Mouse (Mus musculus) heart, embryonic 15.5 days (tissue): ENCODE data around the gene Fam20a. TPM values are rescaled to one million over a fixed set of nuclear protein-coding genes. Genes with fewer than 3 reads are reported as not detected.

Experiments
- ATAC-seq: fragments of 200-750 bp; cut with Nextera tagmentation; replicated peaks from 2 replicates; pipeline ENCODE4 v1.8.0; 2017; ENCODE audit warnings: low read depth, moderate TSS enrichment; ENCODE audit not compliant: insufficient number of reproducible peaks, insufficient read depth, low FRiP score
- H3K27ac ChIP-seq: fragments of 300-500 bp; sonication (generic); 2 replicates; pipeline ENCODE4 v1.5.1; 2015; ENCODE audit warnings: mild to moderate bottlenecking, inconsistent platforms
- H3K27me3 ChIP-seq: fragments of 300-500 bp; sonication (generic); 2 replicates; pipeline ENCODE4 v1.6.1; 2015; ENCODE audit warnings: inconsistent platforms
- H3K36me3 ChIP-seq: fragments of 300-500 bp; sonication (generic); 2 replicates; pipeline ENCODE4 v1.6.1; 2015; ENCODE audit warnings: mild to moderate bottlenecking, inconsistent platforms
- H3K4me1 ChIP-seq: fragments of 300-500 bp; sonication (generic); replicated peaks from 2 replicates; pipeline ENCODE4 v1.6.1; 2015; ENCODE audit warnings: inconsistent platforms
- H3K4me2 ChIP-seq: fragments of 300-500 bp; sonication (generic); 2 replicates; pipeline ENCODE4 v1.6.1; 2015; ENCODE audit warnings: inconsistent platforms, mild to moderate bottlenecking, moderate library complexity
- H3K4me3 ChIP-seq: fragments of 300-500 bp; sonication (generic); 2 replicates; pipeline ENCODE4 v1.5.1; 2015; ENCODE audit warnings: mild to moderate bottlenecking, inconsistent platforms
- H3K9ac ChIP-seq: fragments of 300-500 bp; sonication (generic); 2 replicates; pipeline ENCODE4 v1.6.1; 2015; ENCODE audit warnings: mild to moderate bottlenecking, inconsistent platforms
- H3K9me3 ChIP-seq: fragments of 300-500 bp; sonication (generic); replicated peaks from 2 replicates; pipeline ENCODE4 v1.6.1; 2016; ENCODE audit warnings: inconsistent platforms
- WGBS: fragments of 180-500 bp; shearing (Covaris S2); methylation state at CpG from one replicate; pipeline ENCODE4 v1.1.7; 2015; ENCODE audit warnings: mixed read lengths; 5-methylcytosine and 5-hydroxymethylcytosine counted together
- polyA plus RNA-seq: library from polyadenylated mRNA; unstranded; fragments of >200 nt; fragmentation: Nextera tagmentation; extraction: Ambion mirVana; gene quantifications from 2 replicates; pipeline ENCODE4 v1.2.1, GENCODE M21; 2015

Fam20a gene
- polyA plus RNA-seq, 1 experiment from 2014 or later = 3.7 TPM

DNA sequence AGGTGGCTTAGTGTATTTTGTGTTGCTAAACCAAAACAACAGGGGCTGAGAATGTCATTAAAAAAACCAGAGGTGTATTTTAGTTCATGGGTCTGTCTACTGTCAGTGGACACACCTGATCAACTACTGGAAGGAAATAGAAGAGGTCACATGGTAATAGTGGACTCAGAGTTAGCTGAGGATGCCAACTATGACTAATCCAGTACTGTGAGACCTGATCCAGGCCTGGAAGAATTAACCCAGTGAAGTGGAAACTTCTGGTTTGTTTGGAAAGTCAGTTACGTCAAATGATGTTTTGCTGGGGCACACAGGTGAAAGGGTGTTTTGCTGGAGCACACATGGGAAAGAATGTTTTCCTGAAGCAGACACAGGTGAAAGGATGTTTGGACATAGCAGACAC is 12.3 kb upstream of the Fam20a start:
- WGBS = 95% methylated on average over 1 of the region's 1 CpGs
- H3K36me3 ChIP-seq = no peaks in the 10 kb centered on the region
- no peaks in the 10 kb centered on the region for H3K9me3 ChIP-seq
- no peak overlapping the region for H3K9ac ChIP-seq
- H3K4me3 ChIP-seq = no peak overlapping the region
- no peak overlapping the region for H3K27ac ChIP-seq
- no peak overlapping the region for H3K4me2 ChIP-seq
- ATAC-seq = no peak
- no peaks in the 10 kb centered on the region for H3K27me3 ChIP-seq
- H3K4me1 ChIP-seq = no peaks in the 10 kb centered on the region

DNA sequence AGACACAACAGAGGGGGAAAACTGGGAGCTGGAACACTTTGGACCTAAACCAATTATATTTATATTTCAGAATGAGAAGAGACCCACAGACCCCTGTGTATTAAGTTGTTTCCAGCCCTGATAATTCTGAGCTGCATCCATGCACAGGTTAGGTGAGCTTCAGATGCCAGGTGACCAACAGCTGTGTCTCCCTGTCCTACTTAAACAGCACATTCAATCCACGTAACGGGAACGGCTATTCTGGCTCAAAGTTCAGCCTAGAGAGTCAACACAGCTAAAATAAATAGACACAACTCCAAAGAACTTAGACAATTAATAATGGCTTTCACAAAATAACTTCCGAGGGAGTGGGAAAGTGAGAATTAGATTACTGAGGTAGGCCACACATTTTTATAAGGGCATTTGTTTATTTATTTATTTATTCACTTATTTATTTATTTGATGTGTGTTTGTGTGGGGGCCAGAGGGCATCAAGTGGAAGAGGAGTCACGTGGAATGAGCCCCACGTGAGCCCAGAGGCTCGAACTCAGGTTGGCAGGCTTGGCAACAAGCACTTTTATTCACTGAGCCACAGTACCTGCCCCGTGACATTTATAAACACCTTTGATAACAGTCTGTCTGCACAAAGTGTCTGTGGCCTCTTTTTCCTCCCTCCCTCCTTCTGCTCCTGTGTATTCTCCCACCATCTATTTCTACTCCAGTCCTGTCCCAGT is 10.8 kb upstream of the Fam20a start:
- WGBS = 80% methylated on average over 8 of the region's 8 CpGs
- H3K9ac ChIP-seq = no peak overlapping the region
- H3K27me3 ChIP-seq = no peaks in the 10 kb centered on the region
- no peak overlapping the region for H3K27ac ChIP-seq
- no peaks in the 10 kb centered on the region for H3K36me3 ChIP-seq
- no peaks in the 10 kb centered on the region for H3K4me1 ChIP-seq
- H3K4me3 ChIP-seq = no peak overlapping the region
- H3K9me3 ChIP-seq = no peaks in the 10 kb centered on the region
- no peak overlapping the region for H3K4me2 ChIP-seq
- no peak for ATAC-seq

DNA sequence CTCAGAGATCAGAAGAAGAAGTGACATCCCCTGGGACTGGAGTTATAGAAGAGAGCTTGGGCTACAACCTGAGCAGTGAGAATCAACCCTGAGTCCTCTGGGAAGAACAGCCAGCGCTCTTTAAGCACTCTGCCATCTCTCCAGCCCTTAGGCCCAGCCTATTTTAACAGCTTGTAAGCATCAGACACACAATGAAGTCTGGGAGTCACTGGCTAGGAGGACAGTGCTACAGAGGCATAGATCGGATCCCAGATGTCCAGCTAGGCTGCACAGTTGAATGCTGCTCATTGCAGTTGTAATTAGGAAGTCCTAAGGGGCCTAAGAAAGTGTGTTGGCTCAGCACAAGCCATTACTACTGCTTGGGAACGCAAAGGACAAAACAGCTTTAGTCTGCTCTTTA is 6.3 kb upstream of the Fam20a start:
- no peak for ATAC-seq
- no peaks in the 10 kb centered on the region for H3K36me3 ChIP-seq
- no peaks in the 10 kb centered on the region for H3K9me3 ChIP-seq
- no peak overlapping the region for H3K4me2 ChIP-seq
- no peak overlapping the region for H3K9ac ChIP-seq
- H3K4me1 ChIP-seq = no peaks in the 10 kb centered on the region
- 75% methylated on average over 3 of the region's 3 CpGs for WGBS
- H3K27ac ChIP-seq = no peak overlapping the region
- H3K4me3 ChIP-seq = no peak overlapping the region
- no peaks in the 10 kb centered on the region for H3K27me3 ChIP-seq

DNA sequence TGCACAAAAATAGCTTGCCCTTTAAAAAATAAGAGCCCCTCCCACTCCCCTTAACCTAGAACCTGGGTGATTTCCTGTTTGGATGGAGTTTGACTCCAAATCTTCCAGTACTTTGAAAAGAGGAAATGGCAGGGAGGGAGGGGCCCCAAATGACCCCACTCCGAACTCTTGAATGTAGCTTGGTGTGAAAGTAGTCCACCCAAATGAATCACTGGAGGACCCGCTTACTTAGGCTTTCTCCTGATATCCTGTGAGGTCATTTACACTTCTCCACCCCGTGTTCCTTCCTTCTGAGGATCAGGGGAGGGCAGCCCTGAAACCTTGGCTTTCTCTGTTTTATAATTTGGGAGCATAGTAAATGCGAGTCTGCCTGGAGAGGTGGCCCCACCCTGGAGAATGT is 632 bp upstream of the Fam20a start:
- Histone ChIP-seq H3K36me3 (no peaks in the 10 kb centered on the region), H3K9me3 (no peaks in the 10 kb centered on the region), H3K4me3 (no peak overlapping the region), H3K4me2 (peak overlapping the region; percentile 98; the same call in 1 of the 2 replicates), H3K4me1 (peaks cover 22% of the 10 kb centered on the region), H3K27ac (no peak overlapping the region), H3K27me3 (no peaks in the 10 kb centered on the region), H3K9ac (no peak overlapping the region)
- ATAC-seq = no peak
- WGBS = 47% methylated on average over 4 of the region's 4 CpGs

DNA sequence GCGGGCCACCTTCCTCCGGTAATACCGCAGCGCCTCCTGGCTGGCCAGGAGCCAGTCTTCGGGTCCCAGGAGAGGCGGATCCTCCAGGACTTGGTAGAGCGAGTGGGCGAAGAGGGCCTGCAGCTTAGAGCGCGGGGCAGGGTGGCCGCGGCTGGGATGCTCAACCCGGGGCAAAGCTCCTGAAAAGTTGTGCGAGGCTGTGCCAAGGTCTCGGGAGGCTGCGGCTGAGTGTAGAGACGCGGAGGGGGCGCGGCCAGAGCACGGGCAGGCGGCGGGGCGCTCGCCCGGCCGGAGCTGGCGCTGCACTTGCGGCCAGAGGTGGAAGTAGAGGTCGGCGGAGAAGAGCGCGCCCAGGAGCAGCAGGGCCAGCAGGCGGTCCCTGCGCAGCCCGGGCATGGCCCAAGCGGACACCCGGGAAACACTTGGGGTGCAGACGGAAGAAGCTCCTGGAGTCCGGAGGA is 729 bp downstream of the Fam20a start:
- Histone ChIP-seq H3K9ac (peak overlapping the region; percentile 57), H3K4me3 (peak overlapping the region; percentile 62), H3K27ac (peak overlapping the region; percentile 38; the same call in 1 of the 2 replicates), H3K27me3 (no peaks in the 10 kb centered on the region), H3K4me1 (peaks cover 27% of the 10 kb centered on the region), H3K36me3 (no peaks in the 10 kb centered on the region), H3K9me3 (no peaks in the 10 kb centered on the region), H3K4me2 (peak overlapping the region; percentile 98)
- peak; percentile 45 for ATAC-seq
- 1% methylated on average over 39 of the region's 40 CpGs for WGBS

DNA sequence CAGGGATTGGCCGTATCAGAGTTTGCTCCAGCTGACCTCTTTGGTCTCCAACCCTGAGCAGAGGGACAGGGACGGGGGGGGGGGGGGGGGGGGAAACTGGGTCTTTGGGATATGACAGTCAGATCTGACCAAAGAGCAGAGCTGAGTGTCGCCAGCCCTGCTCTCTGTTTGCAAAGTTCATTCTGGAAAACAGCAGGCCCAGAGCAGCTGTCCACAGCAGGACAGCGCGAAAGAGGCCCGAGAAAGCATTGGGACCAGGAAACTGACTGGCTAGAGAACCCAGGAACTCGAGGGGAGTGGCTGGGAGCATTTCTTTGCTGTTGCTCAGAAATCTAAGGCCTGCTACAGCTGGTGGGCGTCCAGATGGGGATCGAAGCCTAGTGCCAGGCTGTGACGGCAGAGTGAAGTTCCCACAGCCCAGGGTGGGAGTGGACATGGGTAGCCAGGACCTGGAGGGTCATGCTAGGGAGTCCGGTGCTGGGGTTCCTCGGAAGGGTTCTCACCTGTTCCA is 1.2 kb downstream of the Fam20a start:
- Histone ChIP-seq H3K4me1 (peaks cover 27% of the 10 kb centered on the region), H3K9me3 (no peaks in the 10 kb centered on the region), H3K27ac (peak overlapping the region; percentile 38; the same call in 1 of the 2 replicates), H3K4me2 (peak overlapping the region; percentile 98), H3K36me3 (no peaks in the 10 kb centered on the region), H3K9ac (peak overlapping the region; percentile 57), H3K27me3 (no peaks in the 10 kb centered on the region), H3K4me3 (peak overlapping the region; percentile 62)
- 24% methylated on average over 12 of the region's 12 CpGs for WGBS
- ATAC-seq = peak; percentile 34; the same call in 1 of the 2 replicates

DNA sequence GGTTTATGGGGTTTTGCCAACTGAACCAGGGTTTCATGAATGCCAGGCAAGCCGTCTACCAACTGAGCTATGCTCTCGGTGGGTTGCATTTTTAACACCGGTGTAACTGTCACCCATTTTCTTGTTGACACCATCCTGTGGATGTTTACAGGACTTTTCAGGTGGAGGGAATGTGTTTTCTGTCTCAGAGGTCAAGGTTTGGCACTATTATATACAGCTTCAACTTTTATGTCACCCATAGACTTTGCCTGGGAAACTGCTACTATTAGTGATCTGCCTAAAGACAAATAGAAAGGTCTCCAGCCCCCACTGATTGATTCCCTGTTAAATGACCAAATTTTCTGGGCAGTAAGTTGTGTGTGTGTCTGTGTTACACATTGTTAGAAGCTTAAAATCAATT is 2.7 kb downstream of the Fam20a start:
- H3K36me3 ChIP-seq = no peaks in the 10 kb centered on the region
- H3K4me2 ChIP-seq = no peak overlapping the region
- H3K4me1 ChIP-seq = peaks cover 27% of the 10 kb centered on the region
- H3K9ac ChIP-seq = no peak overlapping the region
- no peak overlapping the region for H3K4me3 ChIP-seq
- no peaks in the 10 kb centered on the region for H3K27me3 ChIP-seq
- no peaks in the 10 kb centered on the region for H3K9me3 ChIP-seq
- WGBS = 91% methylated on average over 3 of the region's 3 CpGs
- no peak for ATAC-seq
- H3K27ac ChIP-seq = no peak overlapping the region

DNA sequence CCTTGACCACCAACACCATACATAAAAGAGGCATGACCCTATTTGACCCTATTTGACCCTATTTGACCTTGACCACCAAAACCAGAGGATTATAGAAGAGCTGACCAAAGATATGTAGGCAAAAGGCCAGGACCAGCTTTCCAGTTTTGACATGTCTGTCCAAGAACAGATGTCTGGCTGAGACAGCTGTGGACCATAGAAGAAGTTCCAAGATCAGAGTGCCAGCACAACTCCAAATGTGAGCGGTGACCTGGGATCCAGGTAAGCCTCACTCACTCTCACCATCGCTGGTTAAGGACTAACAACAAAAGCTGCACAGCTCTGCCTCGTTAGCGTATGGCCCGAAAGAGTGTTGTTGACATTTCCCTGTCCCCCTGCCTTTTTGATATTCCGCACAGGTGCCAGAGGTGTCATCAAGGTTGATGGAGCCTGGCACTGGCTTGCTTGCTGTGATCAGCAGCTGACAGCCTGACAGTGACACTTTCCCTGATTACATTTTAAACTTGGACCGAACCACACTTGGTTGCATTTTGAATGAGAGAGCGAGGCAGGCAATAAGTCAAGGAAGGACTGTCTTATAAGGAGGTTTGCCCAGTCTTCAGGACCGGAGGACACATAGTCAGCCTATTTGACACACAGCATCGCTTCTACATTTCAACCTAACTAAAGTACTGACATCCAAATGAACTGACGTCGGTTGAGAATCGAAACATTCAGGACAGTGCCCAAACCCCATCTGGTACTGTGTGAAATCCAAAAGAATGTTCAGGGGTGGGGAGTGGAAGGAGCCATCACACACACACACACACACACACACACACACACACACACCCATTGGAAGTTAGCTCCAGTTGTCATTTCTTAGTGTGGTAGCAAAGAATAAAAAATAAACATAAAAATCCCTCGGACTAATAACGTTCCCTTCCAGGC is 3.8 kb downstream of the Fam20a start:
- Histone ChIP-seq H3K4me1 (peaks cover 27% of the 10 kb centered on the region), H3K27ac (no peak overlapping the region), H3K4me2 (no peak overlapping the region), H3K4me3 (no peak overlapping the region), H3K27me3 (no peaks in the 10 kb centered on the region), H3K9ac (no peak overlapping the region), H3K36me3 (no peaks in the 10 kb centered on the region), H3K9me3 (no peaks in the 10 kb centered on the region)
- WGBS = 84% methylated on average over 15 of the region's 15 CpGs
- no peak for ATAC-seq

DNA sequence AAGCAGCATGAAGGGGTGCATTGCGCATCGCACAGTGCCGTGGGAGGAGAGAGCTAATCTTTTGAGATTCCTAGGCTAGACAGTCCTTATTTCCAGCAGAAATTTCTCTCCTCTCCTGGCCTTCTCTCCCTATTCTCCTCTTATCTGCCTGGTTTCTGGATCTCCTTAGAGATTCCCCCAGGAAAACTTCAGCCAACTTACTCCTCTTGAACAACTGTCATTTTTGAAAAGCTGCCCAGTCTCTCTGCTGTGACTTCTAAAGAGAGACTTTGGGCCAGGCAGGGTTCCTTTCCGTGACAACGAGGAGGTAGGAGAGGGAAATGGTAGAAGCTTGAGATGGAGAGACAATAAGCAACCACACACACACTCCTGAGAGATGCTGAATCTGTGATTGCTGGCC is 4.6 kb downstream of the Fam20a start:
- 75% methylated on average over 5 of the region's 5 CpGs for WGBS

DNA sequence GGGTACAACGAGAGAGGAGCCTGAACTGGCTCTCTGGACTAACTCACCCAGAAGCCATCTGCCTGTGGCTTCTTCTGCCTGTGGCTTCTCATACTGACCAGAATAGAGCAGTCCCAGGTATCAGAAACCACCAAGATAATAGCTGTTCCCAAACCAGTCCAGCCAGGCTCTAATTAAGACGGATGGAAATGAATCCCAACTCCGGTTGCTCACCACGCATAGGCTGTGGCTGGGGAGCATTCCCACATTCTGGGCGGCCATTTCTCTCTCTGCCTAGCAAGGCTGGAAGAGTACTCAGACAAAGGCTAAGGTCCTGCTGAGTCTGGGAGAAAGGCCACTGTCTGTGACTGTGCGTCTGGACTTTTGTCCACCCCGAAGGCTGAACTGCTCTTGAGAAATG is 5.1 kb downstream of the Fam20a start:
- ATAC-seq = no peak
- 63% methylated on average over 7 of the region's 7 CpGs for WGBS
- Histone ChIP-seq H3K9me3 (no peaks in the 10 kb centered on the region), H3K36me3 (no peaks in the 10 kb centered on the region), H3K27me3 (no peaks in the 10 kb centered on the region), H3K4me1 (peaks cover 17% of the 10 kb centered on the region), H3K4me2 (no peak overlapping the region), H3K4me3 (no peak overlapping the region), H3K9ac (no peak overlapping the region), H3K27ac (no peak overlapping the region)

More for the DNA sequence above, 4.6 kb downstream of the Fam20a start:
- no peak overlapping the region for H3K4me3 ChIP-seq
- no peaks in the 10 kb centered on the region for H3K27me3 ChIP-seq
- no peak overlapping the region for H3K27ac ChIP-seq
- H3K9me3 ChIP-seq = no peaks in the 10 kb centered on the region
- no peak overlapping the region for H3K4me2 ChIP-seq
- no peak for ATAC-seq
- H3K9ac ChIP-seq = no peak overlapping the region
- H3K4me1 ChIP-seq = peaks cover 22% of the 10 kb centered on the region
- no peaks in the 10 kb centered on the region for H3K36me3 ChIP-seq

DNA sequence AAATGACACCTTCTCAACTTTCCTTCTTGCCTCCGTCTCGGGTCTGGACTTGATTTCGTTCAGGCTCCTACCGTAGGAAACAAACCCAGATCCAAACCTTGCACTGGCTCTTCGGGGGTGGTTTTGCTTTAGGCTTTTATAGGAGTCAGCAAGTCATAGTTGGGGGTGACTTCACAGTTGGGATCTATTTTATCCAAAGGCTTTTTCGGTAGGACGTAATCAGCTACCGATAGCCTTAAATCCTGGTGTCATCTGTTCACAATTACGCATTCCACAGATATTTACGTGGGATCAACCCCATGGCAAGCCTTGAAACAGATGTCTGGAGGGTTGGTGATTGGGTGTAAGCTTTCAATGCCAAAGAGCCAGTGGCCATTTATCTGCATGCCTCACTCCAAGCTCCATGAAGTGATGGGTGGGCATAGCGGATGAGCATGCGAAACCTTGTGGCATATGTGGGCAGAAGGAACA is 6.7 kb downstream of the Fam20a start:
- Histone ChIP-seq H3K4me1 (0 out of 2 replicates have a peak, but pooled peaks cover 5% of the 10 kb centered on the region), H3K27me3 (no peaks in the 10 kb centered on the region), H3K9ac (no peak overlapping the region), H3K9me3 (no peaks in the 10 kb centered on the region), H3K4me2 (no peak overlapping the region), H3K36me3 (no peaks in the 10 kb centered on the region), H3K27ac (no peak overlapping the region), H3K4me3 (no peak overlapping the region)
- 80% methylated on average over 12 of the region's 12 CpGs for WGBS
- no peak for ATAC-seq
